25 mouse cellular contexts compared by ENCODE assay signal in the genomic region with DNA sequence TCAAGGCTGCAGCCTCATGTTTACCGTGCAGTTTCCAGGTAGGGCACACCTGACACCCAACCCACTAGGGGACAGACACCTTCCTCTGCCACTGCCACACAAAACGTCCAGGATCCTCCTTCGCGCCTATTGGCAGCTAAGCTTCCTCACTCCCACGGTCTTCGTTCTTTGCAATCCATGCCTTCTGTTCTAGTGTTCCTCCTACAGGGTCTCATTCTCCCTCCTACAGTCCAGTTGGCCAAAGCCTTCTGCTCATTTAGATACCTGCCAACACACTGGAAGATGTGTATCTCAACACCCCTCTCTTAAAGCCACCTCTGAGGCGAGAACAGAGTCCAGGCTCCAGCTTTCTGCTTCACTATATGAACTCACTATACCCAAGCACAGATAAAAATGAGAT. TPM values are rescaled to one million over a fixed set of nuclear protein-coding genes. Genes with fewer than 3 reads are reported as not detected.
DNase-seq lines count a peak whose midpoint lies in the region; ATAC-seq and TF ChIP-seq lines count a peak whose summit lies in the region.
"Had no signal": no experiment of that assay in that cellular context is flagged by ENCODE, and none has a peak within 500 bp of the region (broad histone marks: within the 10 kb centered on the region; RNA-seq: fewer than 3 reads in every experiment).

No protein-coding gene starts in this region.

- intact Hi-C loops in left cerebral cortex, postnatal 4 days (cut with DNase I), result no loop called here

- peaks cover 20% of the 10 kb centered on the region for H3K36me3 ChIP-seq in ES-Bruce4 (ENCODE audit: control insufficient read depth, insufficient read depth, low read length, poor library complexity, severe bottlenecking)
- no peaks in the 10 kb centered on the region for H3K36me3 ChIP-seq in liver, embryonic 11.5 days (ENCODE audit: control insufficient read depth, insufficient read depth, low read length)
- H3K36me3 ChIP-seq: heart, embryonic 15.5 days; hindbrain, embryonic 13.5 days; liver, embryonic 15.5 days had no signal

- peaks cover 18% of the 10 kb centered on the region for H3K4me1 ChIP-seq in ES-Bruce4 (ENCODE audit: control insufficient read depth, insufficient read depth, low read length)
- no peaks in the 10 kb centered on the region; the same call in 1 of the 2 replicates for H3K4me1 ChIP-seq in liver, embryonic 11.5 days (replicated peaks; ENCODE audit: control insufficient read depth, insufficient read depth, low read length)
- H3K4me1 ChIP-seq: hindbrain, embryonic 13.5 days; limb, embryonic 15.5 days; liver, embryonic 15.5 days had no signal

- peak; percentile 76 for ATAC-seq in frontal cortex, adult (ENCODE audit: low TSS enrichment)
- ATAC-seq in liver, embryonic 11.5 days (replicated peaks; ENCODE audit: low FRiP score), result no peak
- ATAC-seq: forebrain, postnatal 0 days; Patski had no signal

- WGBS in liver, embryonic 11.5 days, result 89% methylated on average over 7 of the region's 7 CpGs

- H3K9ac ChIP-seq in ES-Bruce4 (ENCODE audit: low read depth, poor library complexity, severe bottlenecking), result no peak overlapping the region
- H3K9ac ChIP-seq in liver, embryonic 11.5 days (ENCODE audit: low read depth, low read length), result no peak overlapping the region
- H3K9ac ChIP-seq: forebrain, postnatal 0 days; heart, embryonic 15.5 days; hindbrain, embryonic 13.5 days; kidney, embryonic 15.5 days; limb, embryonic 15.5 days; liver, embryonic 15.5 days; lung, embryonic 15.5 days had no signal

- TF ChIP-seq EP300 in ES-Bruce4 (IDR thresholded peaks at IDR 0.05; ENCODE audit: insufficient read depth, low read depth, low read length), result no peak

- no peaks in the 10 kb centered on the region for H3K27me3 ChIP-seq in ES-Bruce4 (ENCODE audit: control insufficient read depth, insufficient read depth, low read length, poor library complexity, severe bottlenecking)
- H3K27me3 ChIP-seq in liver, embryonic 11.5 days (replicated peaks; ENCODE audit: control insufficient read depth, insufficient read depth, low read length), result no peaks in the 10 kb centered on the region
- H3K27me3 ChIP-seq: heart, embryonic 15.5 days; hindbrain, embryonic 13.5 days; kidney, embryonic 15.5 days; limb, embryonic 15.5 days; liver, embryonic 15.5 days; lung, embryonic 15.5 days; Patski had no signal

- no peak overlapping the region for H3K4me2 ChIP-seq in liver, embryonic 11.5 days
- H3K4me2 ChIP-seq: heart, embryonic 15.5 days; hindbrain, embryonic 13.5 days; kidney, embryonic 15.5 days; limb, embryonic 15.5 days; liver, embryonic 15.5 days; lung, embryonic 15.5 days had no signal

- DNase-seq in frontal cortex, postnatal 10 days (ENCODE audit: low spot score in 2 of 2), result no peak
- DNase-seq in left cerebral cortex, adult 11 months (ENCODE audit: low spot score), result peak; percentile 62
- no peak for DNase-seq in left cerebral cortex, postnatal 4 days
- peak; percentile 48 to 76 for DNase-seq in right cerebral cortex, postnatal 36 days (ENCODE audit: low spot score in 2 of 2)
- DNase-seq in liver, embryonic 11.5 days (ENCODE audit: low spot score), result no peak
- DNase-seq: adrenal gland, postnatal 36 days; cerebellum, adult 11-12 months; forebrain, postnatal 0 days; heart, postnatal 36 days; kidney, adult 11 months; kidney, postnatal 4 days; lung, postnatal 36 days; midbrain, embryonic 14.5 days; retina, postnatal 1 day; thymus, postnatal 25 days had no signal

- H3K9me3 ChIP-seq in ES-Bruce4 (replicated peaks; ENCODE audit: control insufficient read depth, insufficient read depth, low read length, poor library complexity, severe bottlenecking), result no peaks in the 10 kb centered on the region
- H3K9me3 ChIP-seq in liver, embryonic 11.5 days (ENCODE audit: control insufficient read depth, low read length), result no peaks in the 10 kb centered on the region
- H3K9me3 ChIP-seq: G1E; heart, embryonic 15.5 days; hindbrain, embryonic 13.5 days; kidney, embryonic 15.5 days; limb, embryonic 15.5 days; liver, embryonic 15.5 days; lung, embryonic 15.5 days had no signal

- TF ChIP-seq POLR2A in ES-Bruce4 (IDR thresholded peaks at IDR 0.05; ENCODE audit: insufficient read depth, low read length), result no peak

- peak overlapping the region; percentile 80 for H3K27ac ChIP-seq in ES-Bruce4 (ENCODE audit: insufficient read depth, low read length)
- H3K27ac ChIP-seq in liver, embryonic 11.5 days (ENCODE audit: low read depth, low read length), result no peak overlapping the region
- H3K27ac ChIP-seq: heart, embryonic 15.5 days; hindbrain, embryonic 13.5 days; kidney, embryonic 15.5 days; limb, embryonic 15.5 days; liver, embryonic 15.5 days; lung, embryonic 15.5 days had no signal

- TF ChIP-seq CTCF in ES-Bruce4 (IDR thresholded peaks at IDR 0.05; ENCODE audit: low read depth, low read length), result no peak

- H3K4me3 ChIP-seq in ES-Bruce4 (ENCODE audit: low read depth, low read length), result no peak overlapping the region
- no peak overlapping the region for H3K4me3 ChIP-seq in liver, embryonic 11.5 days (ENCODE audit: low read depth, low read length)
- H3K4me3 ChIP-seq: heart, embryonic 15.5 days; hindbrain, embryonic 13.5 days; kidney, embryonic 15.5 days; limb, embryonic 15.5 days; liver, embryonic 15.5 days; lung, embryonic 15.5 days had no signal

RNA-seq across cellular contexts. Expression of a gene that starts 21.6 kb away (rescaled TPM):
- total RNA-seq in left cerebral cortex, postnatal 4 days (2021), result 10 to 100 TPM; 24.8 to 28.4 TPM
- 130 and 133 TPM in 2 replicates for polyA plus RNA-seq in ES-Bruce4 (2011; ENCODE audit: insufficient read depth, insufficient read length, low read depth, missing spikeins)
- polyA plus RNA-seq in liver, embryonic 11.5 days (2014; fragmentation: Nextera tagmentation; extraction: Ambion mirVana), result 16.1 TPM in 2 replicates

Comparison
In these comparisons a context has a peak if more than half of its experiments do, and no peak if none do; other contexts are left out.
1. DNase-seq: peak in left cerebral cortex, adult 11 months (single experiment) and right cerebral cortex, postnatal 36 days (2 of 2); none in frontal cortex, postnatal 10 days (0 of 2), left cerebral cortex, postnatal 4 days (single experiment) and liver, embryonic 11.5 days (single experiment).